Comparison of ENCODE assay signal across 15 mouse cellular contexts in the genomic region with DNA sequence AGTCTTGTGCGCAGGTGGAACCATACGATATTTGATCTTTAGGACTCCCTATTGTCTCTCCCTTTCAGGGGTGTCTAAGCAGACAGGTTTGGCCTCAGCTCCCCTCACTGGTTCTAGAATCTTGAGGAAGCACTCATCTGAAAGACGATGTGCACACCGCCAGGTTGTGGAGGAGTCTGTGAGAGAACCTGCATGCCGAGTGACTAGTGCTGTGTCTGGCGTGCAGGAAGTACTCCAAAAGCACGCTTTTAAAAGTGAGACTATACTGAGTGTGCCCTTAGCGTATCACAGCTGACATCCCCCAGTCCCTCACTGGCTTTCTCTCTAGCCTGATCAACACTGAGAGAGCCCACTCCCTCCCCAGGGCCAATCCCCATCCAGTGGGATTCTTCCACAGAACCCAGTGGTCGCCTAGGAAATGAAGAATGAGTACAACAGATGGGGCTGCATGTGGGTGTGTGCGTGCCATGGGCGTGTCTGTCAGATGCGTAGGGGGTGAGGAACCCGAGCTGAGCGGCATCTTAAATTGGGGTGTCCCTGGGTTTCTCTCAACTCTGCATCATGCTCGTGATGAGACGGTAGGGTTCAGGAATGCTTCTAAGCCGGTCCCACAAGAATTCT. TPM values are rescaled to one million over a fixed set of nuclear protein-coding genes. Genes with fewer than 3 reads are reported as not detected.
DNase-seq lines count a peak whose midpoint lies in the region; ATAC-seq and TF ChIP-seq lines count a peak whose summit lies in the region.
"Had no signal": no experiment of that assay in that cellular context is flagged by ENCODE, and none has a peak within 500 bp of the region (broad histone marks: within the 10 kb centered on the region; RNA-seq: fewer than 3 reads in every experiment).

No protein-coding gene starts in this region.

- H3K9ac ChIP-seq in embryonic facial prominence, embryonic 12.5 days, result no peak overlapping the region
- no peak overlapping the region for H3K9ac ChIP-seq in forebrain, embryonic 15.5 days (replicated peaks)
- no peak overlapping the region for H3K9ac ChIP-seq in neural tube, embryonic 14.5 days (replicated peaks; ENCODE audit: low read depth, low read length)
- no peak overlapping the region for H3K9ac ChIP-seq in lung, postnatal 0 days (replicated peaks; ENCODE audit: low read depth)
- H3K9ac ChIP-seq: intestine, embryonic 15.5 days; liver, embryonic 15.5 days had no signal

- ATAC-seq in embryonic facial prominence, embryonic 12.5 days (ENCODE audit: insufficient number of reproducible peaks, insufficient read depth, low FRiP score, low TSS enrichment), result peak; percentile 44; the same call in 1 of the 2 replicates
- ATAC-seq in forebrain, embryonic 15.5 days (replicated peaks), result peak; percentile 49
- ATAC-seq in neural tube, embryonic 14.5 days (ENCODE audit: low read depth), result peak; percentile 78; the same call in 1 of the 2 replicates
- ATAC-seq in lung, postnatal 0 days, result no peak
- ATAC-seq: intestine, embryonic 15.5 days had no signal

- TF ChIP-seq CTCF in lung, postnatal 0 days (IDR thresholded peaks at IDR 0.05), result no peak

- H3K27ac ChIP-seq in embryonic facial prominence, embryonic 12.5 days, result no peak overlapping the region
- no peak overlapping the region for H3K27ac ChIP-seq in embryonic facial prominence, embryonic 10.5 days (replicated peaks)
- no peak overlapping the region for H3K27ac ChIP-seq in forebrain, embryonic 15.5 days (replicated peaks)
- no peak overlapping the region for H3K27ac ChIP-seq in neural tube, embryonic 14.5 days (ENCODE audit: low read depth, low read length)
- no peak overlapping the region for H3K27ac ChIP-seq in lung, postnatal 0 days (ENCODE audit: low read length)
- H3K27ac ChIP-seq: heart, embryonic 10.5 days; intestine, embryonic 15.5 days; liver, embryonic 15.5 days had no signal

- WGBS in embryonic facial prominence, embryonic 12.5 days, result 69% methylated on average over 17 of the region's 17 CpGs
- WGBS in embryonic facial prominence, embryonic 10.5 days, result 79% methylated on average over 17 of the region's 17 CpGs
- WGBS in forebrain, embryonic 15.5 days, result 33% methylated on average over 17 of the region's 17 CpGs
- WGBS in neural tube, embryonic 14.5 days, result 42% methylated on average over 17 of the region's 17 CpGs
- 60% methylated on average over 17 of the region's 17 CpGs for WGBS in lung, postnatal 0 days

- H3K9me3 ChIP-seq in embryonic facial prominence, embryonic 12.5 days, result no peaks in the 10 kb centered on the region
- no peaks in the 10 kb centered on the region for H3K9me3 ChIP-seq in embryonic facial prominence, embryonic 10.5 days
- H3K9me3 ChIP-seq in forebrain, embryonic 15.5 days, result no peaks in the 10 kb centered on the region
- H3K9me3 ChIP-seq in neural tube, embryonic 14.5 days (ENCODE audit: control insufficient read depth, low read length), result no peaks in the 10 kb centered on the region
- no peaks in the 10 kb centered on the region for H3K9me3 ChIP-seq in lung, postnatal 0 days (ENCODE audit: low read length)
- H3K9me3 ChIP-seq: G1E; heart, embryonic 10.5 days; intestine, embryonic 15.5 days; liver, embryonic 15.5 days had no signal

- no peaks in the 10 kb centered on the region for H3K27me3 ChIP-seq in embryonic facial prominence, embryonic 12.5 days
- no peaks in the 10 kb centered on the region for H3K27me3 ChIP-seq in embryonic facial prominence, embryonic 10.5 days (replicated peaks; ENCODE audit: low read depth, poor library complexity, severe bottlenecking)
- peaks cover 3% of the 10 kb centered on the region; the same call in 1 of the 2 replicates for H3K27me3 ChIP-seq in forebrain, embryonic 15.5 days
- H3K27me3 ChIP-seq in neural tube, embryonic 14.5 days (ENCODE audit: control insufficient read depth, insufficient read depth, low read length), result no peaks in the 10 kb centered on the region
- no peaks in the 10 kb centered on the region for H3K27me3 ChIP-seq in lung, postnatal 0 days (replicated peaks; ENCODE audit: insufficient read depth, low read length)
- H3K27me3 ChIP-seq: intestine, embryonic 15.5 days had no signal

- H3K36me3 ChIP-seq in embryonic facial prominence, embryonic 12.5 days, result no peaks in the 10 kb centered on the region
- no peaks in the 10 kb centered on the region for H3K36me3 ChIP-seq in embryonic facial prominence, embryonic 10.5 days (replicated peaks)
- H3K36me3 ChIP-seq in forebrain, embryonic 15.5 days, result no peaks in the 10 kb centered on the region
- no peaks in the 10 kb centered on the region for H3K36me3 ChIP-seq in neural tube, embryonic 14.5 days (ENCODE audit: control insufficient read depth, insufficient read depth, low read length)
- no peaks in the 10 kb centered on the region for H3K36me3 ChIP-seq in lung, postnatal 0 days (ENCODE audit: insufficient read depth, low read length)
- H3K36me3 ChIP-seq: G1E; heart, embryonic 10.5 days; intestine, embryonic 15.5 days; liver, embryonic 15.5 days had no signal

- H3K4me3 ChIP-seq in embryonic facial prominence, embryonic 12.5 days, result no peak overlapping the region
- no peak overlapping the region for H3K4me3 ChIP-seq in embryonic facial prominence, embryonic 10.5 days
- H3K4me3 ChIP-seq in forebrain, embryonic 15.5 days, result no peak overlapping the region
- no peak overlapping the region for H3K4me3 ChIP-seq in neural tube, embryonic 14.5 days (ENCODE audit: low read depth, low read length)
- no peak overlapping the region for H3K4me3 ChIP-seq in lung, postnatal 0 days (ENCODE audit: low read depth, low read length)
- H3K4me3 ChIP-seq: heart, embryonic 10.5 days; intestine, embryonic 15.5 days; liver, embryonic 15.5 days had no signal

- no peak for DNase-seq in embryonic facial prominence, embryonic 10.5 days (ENCODE audit: low spot score)
- peak; percentile 44 for DNase-seq in layer of hippocampus, adult 9-11 months
- no peak for DNase-seq in spleen, postnatal 14 days (ENCODE audit: low spot score in 2 of 2)
- DNase-seq in lung, postnatal 0 days (ENCODE audit: low spot score), result no peak
- DNase-seq in thymus, adult 18-20 months, result no peak
- DNase-seq: adrenal gland, postnatal 14 days; cerebellum, adult 9-11 months; thymus, postnatal 25 days had no signal

- peaks cover 19% of the 10 kb centered on the region; the same call in 1 of the 2 replicates for H3K4me1 ChIP-seq in embryonic facial prominence, embryonic 12.5 days
- peaks cover 37% of the 10 kb centered on the region for H3K4me1 ChIP-seq in embryonic facial prominence, embryonic 10.5 days
- peaks cover 42% of the 10 kb centered on the region for H3K4me1 ChIP-seq in forebrain, embryonic 15.5 days
- H3K4me1 ChIP-seq in neural tube, embryonic 14.5 days (ENCODE audit: control insufficient read depth, insufficient read depth, low read length), result peaks cover 18% of the 10 kb centered on the region; the same call in 1 of the 2 replicates
- H3K4me1 ChIP-seq in lung, postnatal 0 days (ENCODE audit: insufficient read depth, low read depth, low read length), result no peaks in the 10 kb centered on the region
- H3K4me1 ChIP-seq: intestine, embryonic 15.5 days; liver, embryonic 15.5 days had no signal

- TF ChIP-seq EP300 in lung, postnatal 0 days (IDR thresholded peaks at IDR 0.05), result no peak

- H3K4me2 ChIP-seq in embryonic facial prominence, embryonic 12.5 days (replicated peaks), result no peak overlapping the region
- H3K4me2 ChIP-seq in forebrain, embryonic 15.5 days (replicated peaks), result peak overlapping the region; percentile 9; the same call in 1 of the 2 replicates
- no peak overlapping the region for H3K4me2 ChIP-seq in neural tube, embryonic 14.5 days (ENCODE audit: low read depth, low read length)
- no peak overlapping the region for H3K4me2 ChIP-seq in lung, postnatal 0 days (replicated peaks; ENCODE audit: low read depth, low read length)
- H3K4me2 ChIP-seq: intestine, embryonic 15.5 days; liver, embryonic 15.5 days had no signal

RNA-seq across cellular contexts. Expression of a gene that starts 37.1 kb away (rescaled TPM):
- polyA plus RNA-seq in embryonic facial prominence, embryonic 12.5 days (2016; fragmentation: Nextera tagmentation; extraction: Ambion mirVana), result not detected in 2 replicates
- not detected in 2 replicates for polyA plus RNA-seq in embryonic facial prominence, embryonic 10.5 days (2016; fragmentation: Nextera tagmentation; extraction: Ambion mirVana)
- polyA plus RNA-seq in forebrain, embryonic 15.5 days (2015; fragmentation: Nextera tagmentation; extraction: Ambion mirVana), result not detected in 2 replicates
- polyA plus RNA-seq in neural tube, embryonic 14.5 days (2014; fragmentation: Nextera tagmentation; extraction: Ambion mirVana), result 0.07 TPM in 1 of 2 replicates, not detected in the other
- polyA plus RNA-seq in lung, postnatal 0 days (2015; fragmentation: Nextera tagmentation; extraction: Ambion mirVana), result 0.08 TPM in 1 of 2 replicates, not detected in the other
- polyA plus RNA-seq: G1E; heart, embryonic 10.5 days; intestine, embryonic 15.5 days; liver, embryonic 15.5 days had no signal
